Mouse (Mus musculus): ENCODE results near the gene Smarca1.

DNA sequence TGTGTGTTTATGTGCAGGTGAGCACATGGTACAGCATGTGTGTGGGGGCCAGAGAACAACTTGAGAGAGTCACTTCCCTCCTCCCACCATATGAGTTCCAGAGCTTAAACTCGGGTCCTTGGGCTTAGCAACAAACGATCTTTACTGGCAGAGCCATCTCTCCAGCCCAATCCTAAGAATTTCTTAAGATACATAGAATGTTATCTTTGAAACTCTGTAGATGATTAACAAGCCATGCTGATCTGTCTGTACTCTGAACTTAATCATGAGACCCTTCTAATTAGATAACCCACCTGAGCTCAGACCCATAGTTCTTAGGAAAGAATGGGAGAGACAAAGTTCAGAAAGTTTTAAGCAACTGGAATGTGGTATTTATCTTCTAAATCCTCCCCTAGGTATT lies 59.3 kb downstream of the Smarca1 start:
- TF ChIP-seq EP300 (IDR thresholded peaks at IDR 0.05; ENCODE audit: low read depth) (no peak), CTCF (IDR thresholded peaks at IDR 0.05; ENCODE audit: low read depth) (no peak)
